Mouse (Mus musculus) heart, adult 2 months (tissue): ENCODE measurements around the gene Vsig10l.

Experiments used
- CTCF ChIP-seq: fragments of 200-600 bp; IDR thresholded peaks from 2 replicates; pipeline ENCODE4 v1.8.1; 2022; ENCODE audit warnings: antibody characterized with exemption, mild to moderate bottlenecking, moderate library complexity
- POLR2A ChIP-seq: fragments of 200-500 bp; IDR thresholded peaks from 2 replicates; pipeline ENCODE4 v1.6.1; 2011; ENCODE audit warnings: mild to moderate bottlenecking, low read depth, low read length, control low read depth; ENCODE audit not compliant: insufficient read depth

- TF ChIP-seq CTCF, result peak; percentile 58
- TF ChIP-seq POLR2A, result no peak
These were observed 32.5 kb downstream of the Vsig10l start for GRCm38 (mm10) chr7:43495343-43496021.
